Mouse (Mus musculus) lung, adult 2 months (tissue): ENCODE measurements around the gene Fzd7. TPM values are rescaled to one million over a fixed set of nuclear protein-coding genes. Genes with fewer than 3 reads are reported as not detected.

Source experiments
- DNase-seq: peaks from one replicate; pipeline ENCODE4 v3.0.0; 2022
- H3K4me1 ChIP-seq: fragments of 200-500 bp; 2 replicates; pipeline ENCODE4 v1.6.1; 2011; ENCODE audit warnings: low read length; ENCODE audit not compliant: control insufficient read depth, insufficient read depth
- H3K4me3 ChIP-seq: fragments of 200-500 bp; replicated peaks from 2 replicates; pipeline ENCODE3; 2011; ENCODE audit warnings: low read depth, mild to moderate bottlenecking, control low read depth, low read length; ENCODE audit errors: extremely low read depth
- CTCF ChIP-seq: fragments of 200-500 bp; IDR thresholded peaks from 2 replicates; pipeline ENCODE4 v1.5.1; 2011; ENCODE audit warnings: mild to moderate bottlenecking, low read length, control low read depth; ENCODE audit not compliant: insufficient read depth
- POLR2A ChIP-seq: fragments of 200-500 bp; IDR thresholded peaks from 2 replicates; pipeline ENCODE4 v1.6.1; 2011; ENCODE audit warnings: low read depth, mild to moderate bottlenecking, control low read depth, low read length, borderline replicate concordance; ENCODE audit errors: extremely low read depth
- WGBS: fragments of 180-500 bp; shearing (Covaris S2); methylation state at CpG from one replicate; pipeline ENCODE4 v1.1.7; 2018; 5-methylcytosine and 5-hydroxymethylcytosine counted together
- polyA plus RNA-seq: library from polyadenylated mRNA; depleted of rRNA; stranded (reverse); fragments of >200 nt; gene quantifications from 2 replicates; pipeline ENCODE4 v1.2.3, GENCODE M21; 2012; rRNA removed

The Fzd7 gene
- polyA plus RNA-seq, 1 experiment, result 39.4 TPM

- TF ChIP-seq POLR2A (no peak), CTCF (no peak)
- H3K4me3 ChIP-seq, result no peak overlapping the region
- no peak for DNase-seq
- H3K4me1 ChIP-seq, result no peaks in the 10 kb centered on the region
- 45% methylated on average over 5 of the region's 5 CpGs for WGBS
These were observed 53.0 kb downstream of the Fzd7 start for GRCm38 (mm10) chr1:59534976-59535810.

Other genes starting within 250 kb of the Fzd7 start
- 4.4 and 5.4 TPM in 2 replicates for gene Als2, start 245.2 kb upstream of the Fzd7 start, polyA plus RNA-seq
- gene Cdk15, start 225.5 kb upstream of the Fzd7 start, polyA plus RNA-seq, result 0.07 TPM in 1 of 2 replicates, not detected in the other
- 1.6 and 2.5 TPM in 2 replicates for gene Gm973, start 33.8 kb downstream of the Fzd7 start, polyA plus RNA-seq
- 10.4 and 16.2 TPM in 2 replicates for gene Sumo1, start 188.4 kb downstream of the Fzd7 start, polyA plus RNA-seq
- 11.6 and 17.1 TPM in 2 replicates for gene Nop58, start 202.5 kb downstream of the Fzd7 start, polyA plus RNA-seq